Mouse (Mus musculus) heart, embryonic 12.5 days (tissue): Measurements from ENCODE around the gene Neurl1a. TPM values are rescaled to one million over a fixed set of nuclear protein-coding genes. Genes with fewer than 3 reads are reported as not detected.

Source experiments
- microRNA-seq: library from miRNA; unstranded; fragments of <30 nt; microRNA quantifications from one replicate; pipeline ENCODE4, GENCODE M21; 2017
- polyA plus RNA-seq: library from polyadenylated mRNA; unstranded; fragments of >200 nt; fragmentation: Nextera tagmentation; extraction: Ambion mirVana; gene quantifications from 2 replicates; pipeline ENCODE4 v1.2.1, GENCODE M21; 2016

Neurl1a gene
- polyA plus RNA-seq, 1 experiment from 2014 or later: 2.3 TPM

Small RNA genes lying within 50 kb of the gene (microRNA-seq; reads per million reads assigned to microRNA genes)
- gene Mir6995: not detected

Other genes with a start within 250 kb of the Neurl1a start
- gene Ina, start 164.1 kb upstream of the Neurl1a start, polyA plus RNA-seq: 0.24 and 0.86 TPM in 2 replicates
- gene Nt5c2, start 163.7 kb upstream of the Neurl1a start, polyA plus RNA-seq: 108 and 111 TPM in 2 replicates
- 12.9 and 14.5 TPM in 2 replicates for gene Pcgf6, start 127.9 kb upstream of the Neurl1a start, polyA plus RNA-seq
- 7.1 and 7.5 TPM in 2 replicates for gene Taf5, start 111.1 kb upstream of the Neurl1a start, polyA plus RNA-seq
- 2,494 and 2,546 TPM in 2 replicates for gene Usmg5, start 88.2 kb upstream of the Neurl1a start, polyA plus RNA-seq
- gene Pdcd11, start 88.1 kb upstream of the Neurl1a start, polyA plus RNA-seq: 7.4 and 7.9 TPM in 2 replicates
- gene Calhm2, start 40.5 kb upstream of the Neurl1a start, polyA plus RNA-seq: 5.8 and 6.1 TPM in 2 replicates
- not detected in 2 replicates for gene Calhm1, start 34.6 kb upstream of the Neurl1a start, polyA plus RNA-seq
- gene Calhm3, start 21.1 kb upstream of the Neurl1a start, polyA plus RNA-seq: not detected in 2 replicates